Mouse (Mus musculus): ENCODE results near the gene Rai1. TPM values are rescaled to one million over a fixed set of nuclear protein-coding genes. Genes with fewer than 3 reads are reported as not detected.

Rai1 gene
- polyA plus RNA-seq (2017; shearing (Covaris generic)) = 16.9 TPM

DNA sequence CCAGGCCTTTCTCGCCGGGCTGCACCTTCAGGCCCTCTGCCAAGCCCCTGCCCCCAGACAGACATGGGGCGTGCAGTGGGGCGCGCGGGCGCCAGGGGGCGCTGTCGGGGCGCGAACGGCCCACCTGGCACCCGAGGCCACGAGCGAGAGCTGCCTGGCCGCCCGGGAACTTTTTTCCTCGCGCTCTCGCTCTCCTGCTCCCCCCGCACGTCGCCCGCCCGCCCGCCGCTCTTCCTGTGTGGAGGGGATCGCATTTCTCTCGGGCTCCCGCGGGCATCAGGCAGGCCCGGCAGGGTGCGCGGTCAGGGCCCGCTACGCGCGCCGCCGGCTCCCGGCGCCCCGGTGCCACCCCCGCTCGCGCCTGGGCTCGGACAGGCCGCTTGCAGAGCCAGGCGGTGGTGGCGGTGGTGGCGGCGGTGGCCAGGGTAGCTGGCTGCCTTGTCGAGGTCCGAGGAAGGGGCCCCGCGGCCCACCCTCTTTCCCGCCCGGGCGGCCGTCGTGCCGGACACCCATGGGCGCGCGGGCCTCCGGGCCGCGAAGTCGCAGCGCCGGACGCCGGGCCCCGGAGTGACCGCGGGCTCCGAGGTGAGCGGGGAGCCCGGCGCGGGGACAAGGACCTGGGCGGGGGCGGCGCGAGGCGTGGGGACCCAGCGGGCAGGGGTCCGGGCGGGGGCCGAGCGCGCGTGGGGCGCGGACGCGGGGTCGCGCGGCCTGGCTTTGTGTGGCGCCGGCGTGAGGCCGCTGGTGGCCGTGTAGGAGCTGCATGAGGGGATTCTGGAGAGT, at the start of gene Rai1:
TSS of gene Rai1 (plus strand) at position 204 of the 783 bp plus-strand sequence.

DNA sequence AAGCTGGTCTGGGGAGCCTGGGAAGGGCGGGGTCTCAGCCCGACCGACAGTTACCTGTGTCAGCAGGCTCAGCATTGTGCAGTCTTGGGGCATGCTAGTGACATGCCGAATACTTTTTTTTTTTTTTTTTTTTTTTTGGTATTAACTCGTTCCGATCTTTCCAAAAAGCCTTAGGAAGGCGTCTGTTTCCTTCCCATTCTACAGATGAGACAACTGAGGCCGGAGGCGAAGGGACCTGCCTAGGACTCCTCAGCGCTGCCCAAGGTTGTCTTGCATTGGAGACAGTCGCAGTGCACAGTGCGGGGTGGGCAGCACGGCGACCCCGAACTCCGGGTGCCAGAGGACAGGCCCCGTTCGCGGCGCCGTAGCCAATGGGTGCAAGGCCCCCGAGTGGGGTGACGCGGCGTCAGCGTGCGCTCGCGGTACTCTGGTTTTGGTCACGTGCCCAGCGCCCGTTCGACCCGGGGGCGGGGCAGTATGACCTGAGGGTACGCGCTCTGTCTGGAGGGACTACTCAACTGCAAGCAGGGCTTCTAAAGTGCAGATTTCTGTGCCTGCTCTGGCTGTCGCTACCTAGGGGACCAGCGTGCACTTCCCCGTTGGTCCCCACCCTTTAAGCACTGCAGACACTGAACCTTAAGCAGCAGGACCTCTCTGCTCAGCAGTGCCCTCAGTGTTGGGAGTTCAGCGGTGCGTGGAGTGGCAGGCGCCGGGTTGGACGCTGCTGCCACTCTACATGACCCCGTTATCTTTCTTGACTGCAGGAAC, 117.8 kb downstream of the Rai1 start, which contains the start of gene Srebf1:
TSS of gene Srebf1 (minus strand) at position 113 of the 768 bp plus-strand sequence.

Other genes with a start within 250 kb of the Rai1 start
- gene Med9, start 156.8 kb upstream of the Rai1 start, polyA plus RNA-seq (2017; shearing (Covaris generic)) = 5.0 TPM
- gene Rasd1, start 140.1 kb upstream of the Rai1 start, polyA plus RNA-seq (2017; shearing (Covaris generic)) = 0.39 TPM
- gene Pemt, start 58.5 kb upstream of the Rai1 start, polyA plus RNA-seq (2017; shearing (Covaris generic)) = 2.7 TPM
- 52.8 TPM for gene Srebf1, start 117.6 kb downstream of the Rai1 start, polyA plus RNA-seq (2017; shearing (Covaris generic))
- gene Tom1l2, start 247.9 kb downstream of the Rai1 start, polyA plus RNA-seq (2017; shearing (Covaris generic)) = 26.3 TPM
- 0.26 TPM for gene Drc3, start 248.3 kb downstream of the Rai1 start, polyA plus RNA-seq (2017; shearing (Covaris generic))

All from effector memory CD4-positive, alpha-beta T cell, adult 5 months (primary cell).